Mouse (Mus musculus) midbrain, embryonic 14.5 days (tissue): ENCODE results near the gene Otof. TPM values are rescaled to one million over a fixed set of nuclear protein-coding genes. Genes with fewer than 3 reads are reported as not detected.
A peak's percentile ranks its signal among the peaks of the same experiment; 100 is the strongest.

Source experiments
- ATAC-seq: fragments of 200-750 bp; cut with Nextera tagmentation; 2 replicates; pipeline ENCODE4 v1.8.0; 2017; ENCODE audit warnings: moderate number of reproducible peaks, moderate library complexity; ENCODE audit not compliant: low FRiP score, low TSS enrichment
- DNase-seq: peaks from one replicate; pipeline ENCODE4 v3.0.0-alpha.2; 2015
- H3K27ac ChIP-seq: fragments of 300-500 bp; sonication (generic); replicated peaks from 2 replicates; pipeline ENCODE4 v1.5.1; 2014; ENCODE audit warnings: mild to moderate bottlenecking, low read depth, low read length, moderate library complexity
- H3K27me3 ChIP-seq: fragments of 300-500 bp; sonication (generic); 2 replicates; pipeline ENCODE4 v1.6.1; 2014; ENCODE audit warnings: low read length, control low read depth, mixed read lengths; ENCODE audit not compliant: control insufficient read depth, insufficient read depth
- H3K36me3 ChIP-seq: fragments of 300-500 bp; sonication (generic); 2 replicates; pipeline ENCODE4 v1.6.1; 2014; ENCODE audit warnings: low read length, control low read depth; ENCODE audit not compliant: control insufficient read depth, insufficient read depth
- H3K4me1 ChIP-seq: fragments of 300-500 bp; sonication (generic); 2 replicates; pipeline ENCODE4 v1.6.1; 2014; ENCODE audit warnings: mild to moderate bottlenecking, antibody characterized with exemption, low read length, control low read depth; ENCODE audit not compliant: control insufficient read depth, insufficient read depth
- H3K4me2 ChIP-seq: fragments of 300-500 bp; sonication (generic); 2 replicates; pipeline ENCODE4 v1.6.1; 2014; ENCODE audit warnings: mild to moderate bottlenecking, low read length, moderate library complexity
- H3K4me3 ChIP-seq: fragments of 300-500 bp; sonication (generic); replicated peaks from 2 replicates; pipeline ENCODE4 v1.5.1; 2014; ENCODE audit warnings: low read depth, low read length
- H3K9ac ChIP-seq: fragments of 300-500 bp; sonication (generic); replicated peaks from 2 replicates; pipeline ENCODE4 v1.6.1; 2014; ENCODE audit warnings: mild to moderate bottlenecking, low read length, moderate library complexity
- H3K9me3 ChIP-seq: fragments of 300-500 bp; sonication (generic); 2 replicates; pipeline ENCODE4 v1.6.1; 2016; ENCODE audit warnings: low read length, control low read depth, mixed read lengths; ENCODE audit not compliant: control insufficient read depth
- WGBS: fragments of 180-500 bp; shearing (Covaris S2); extraction: QIAGEN DNeasy Blood & Tissue Kit; methylation state at CpG from one replicate; pipeline ENCODE4 v1.1.7; 2014; 5-methylcytosine and 5-hydroxymethylcytosine counted together
- polyA plus RNA-seq: library from polyadenylated mRNA; unstranded; fragments of >200 nt; fragmentation: Nextera tagmentation; extraction: Ambion mirVana; gene quantifications from 2 replicates; pipeline ENCODE4 v1.2.1, GENCODE M21; 2014

The Otof gene
- polyA plus RNA-seq, 1 experiment from 2014 or later, result 2.7 TPM

DNA sequence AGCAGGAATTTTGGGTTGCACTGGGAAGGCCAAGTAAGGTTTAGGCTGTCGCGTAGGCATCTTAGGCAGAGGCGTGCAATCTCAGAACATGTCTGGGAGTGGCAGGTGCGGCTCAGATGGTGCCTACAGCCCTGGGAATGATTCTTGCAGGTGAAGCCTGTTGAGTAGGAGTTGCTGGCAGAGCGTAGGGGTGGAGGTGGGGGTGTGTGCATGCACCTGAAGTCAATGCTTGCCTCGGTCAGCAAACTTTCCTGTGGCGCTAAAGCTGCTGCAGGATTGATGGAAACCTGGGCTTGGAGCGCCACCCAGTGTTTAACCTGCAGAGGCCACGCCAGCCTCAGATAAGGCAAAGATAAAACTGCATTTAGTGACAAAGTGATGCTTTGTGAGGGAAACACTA lies 118.6 kb downstream of the Otof start:
- Histone ChIP-seq H3K9ac (no peak overlapping the region; the same call in 1 of the 2 replicates), H3K9me3 (no peaks in the 10 kb centered on the region), H3K4me2 (peak overlapping the region; percentile 50), H3K4me1 (no peaks in the 10 kb centered on the region), H3K27me3 (0 out of 2 replicates have a peak, but pooled peaks cover 3% of the 10 kb centered on the region), H3K36me3 (no peaks in the 10 kb centered on the region), H3K27ac (no peak overlapping the region), H3K4me3 (peak overlapping the region; percentile 17)
- WGBS, result 2% methylated on average over 9 of the region's 9 CpGs
- peak; percentile 89 for DNase-seq
- ATAC-seq, result peak; percentile 58; the same call in 1 of the 2 replicates

DNA sequence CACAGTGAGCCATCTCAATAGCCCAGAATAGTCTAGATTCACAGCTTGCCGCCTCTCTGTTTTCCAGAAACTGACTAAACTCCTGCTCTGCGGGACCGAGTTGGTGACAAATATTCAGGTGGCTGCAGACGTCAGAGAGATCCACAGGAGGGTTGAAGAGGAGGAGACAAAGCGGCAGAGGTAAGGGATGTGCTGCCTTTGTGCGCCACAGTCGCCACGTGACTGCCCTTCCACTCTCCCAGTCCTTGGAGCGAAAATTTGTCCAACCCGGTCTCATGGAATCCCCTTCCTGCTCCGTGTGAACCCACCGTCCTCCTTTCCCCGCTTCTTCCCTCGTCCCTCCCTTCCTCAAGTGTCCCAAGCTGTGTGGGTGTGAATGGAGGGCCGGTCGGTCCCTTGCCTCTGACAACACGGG lies 119.1 kb downstream of the Otof start:
- Histone ChIP-seq H3K36me3 (no peaks in the 10 kb centered on the region), H3K4me1 (no peaks in the 10 kb centered on the region), H3K27ac (no peak overlapping the region), H3K9me3 (no peaks in the 10 kb centered on the region), H3K4me2 (peak overlapping the region; percentile 50), H3K9ac (no peak overlapping the region; the same call in 1 of the 2 replicates), H3K4me3 (peak overlapping the region; percentile 17), H3K27me3 (0 out of 2 replicates have a peak, but pooled peaks cover 3% of the 10 kb centered on the region)
- DNase-seq (peak; percentile 18), ATAC-seq (no peak; the same call in 1 of the 2 replicates)
- 4% methylated on average over 17 of the region's 17 CpGs for WGBS

DNA sequence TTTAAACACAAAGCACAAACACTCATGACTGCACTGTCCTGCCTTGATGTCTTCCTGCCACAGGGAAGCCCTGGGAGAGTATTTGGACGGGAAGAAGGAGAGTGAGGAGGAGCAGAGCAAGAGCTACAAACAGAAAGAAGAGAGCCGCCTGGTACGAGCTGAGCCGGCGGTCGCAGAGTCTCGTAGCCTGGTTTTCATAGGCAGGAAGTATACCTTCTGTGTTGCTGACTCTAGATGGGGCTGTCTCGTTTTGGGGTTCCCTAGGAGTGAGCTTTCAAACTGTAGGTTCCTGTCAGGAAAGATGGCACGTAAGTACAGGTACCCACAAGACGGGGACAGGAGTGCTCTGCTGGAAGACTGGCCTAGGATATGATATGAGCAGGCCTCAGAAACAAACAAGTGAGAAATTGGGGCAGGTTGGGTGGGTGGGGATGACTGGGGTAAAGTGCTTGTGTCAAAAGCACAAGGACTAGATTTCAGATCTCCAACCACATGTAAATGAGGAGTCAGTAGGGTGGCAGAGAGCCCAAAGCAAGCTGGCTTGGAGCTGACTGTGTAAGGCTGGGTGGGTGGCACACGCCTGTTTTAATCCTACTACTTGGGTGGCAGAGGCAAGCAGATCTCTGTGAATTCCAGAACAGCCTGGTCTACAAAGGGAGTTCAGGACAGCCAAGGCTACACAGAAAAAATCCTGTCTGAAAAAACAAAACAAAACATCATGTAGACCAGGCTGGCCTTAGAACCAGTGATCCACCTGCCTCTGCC lies 119.9 kb downstream of the Otof start:
- H3K4me3 ChIP-seq, result no peak overlapping the region

DNA sequence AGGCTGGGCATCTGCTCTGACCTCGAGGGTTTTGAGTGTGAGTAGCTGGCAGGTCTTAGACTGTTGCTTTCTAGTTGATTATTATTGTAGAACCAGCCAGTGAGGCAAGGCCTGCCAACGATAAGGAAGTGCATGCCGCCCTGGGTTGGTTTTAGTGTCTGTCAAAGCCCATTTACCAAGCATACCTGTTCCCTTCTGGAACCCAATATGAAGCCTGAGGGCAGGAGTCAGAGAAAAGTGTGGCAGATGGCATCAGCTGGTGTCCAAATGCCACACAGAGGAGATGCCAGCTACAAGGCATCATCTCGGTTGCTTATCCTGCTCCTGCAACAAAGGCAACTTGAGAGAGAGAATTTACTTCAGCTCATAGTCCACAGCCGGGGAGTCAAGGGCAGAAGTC lies 120.9 kb downstream of the Otof start:
- DNase-seq (no peak), ATAC-seq (no peak)
- H3K27ac ChIP-seq, result no peak overlapping the region
- H3K4me1 ChIP-seq, result no peaks in the 10 kb centered on the region
- H3K27me3 ChIP-seq, result 0 out of 2 replicates have a peak, but pooled peaks cover 3% of the 10 kb centered on the region
- H3K9ac ChIP-seq, result no peak overlapping the region
- H3K9me3 ChIP-seq, result no peaks in the 10 kb centered on the region
- no peaks in the 10 kb centered on the region for H3K36me3 ChIP-seq
- no peak overlapping the region for H3K4me2 ChIP-seq
- H3K4me3 ChIP-seq, result no peak overlapping the region
- 73% methylated on average over 5 of the region's 5 CpGs for WGBS

More for the DNA sequence above, 119.9 kb downstream of the Otof start:
- ATAC-seq, result no peak
- WGBS, result 83% methylated on average over 11 of the region's 11 CpGs
- DNase-seq, result no peak
- H3K9me3 ChIP-seq, result no peaks in the 10 kb centered on the region
- no peak overlapping the region for H3K27ac ChIP-seq
- no peak overlapping the region for H3K9ac ChIP-seq
- 0 out of 2 replicates have a peak, but pooled peaks cover 3% of the 10 kb centered on the region for H3K27me3 ChIP-seq
- H3K4me2 ChIP-seq, result no peak overlapping the region
- no peaks in the 10 kb centered on the region for H3K4me1 ChIP-seq
- no peaks in the 10 kb centered on the region for H3K36me3 ChIP-seq

Other genes starting within 250 kb of the Otof start
- 36.2 and 47.0 TPM in 2 replicates for gene Selenoi, start 229.4 kb downstream of the Otof start, polyA plus RNA-seq
- gene Drc1, start 180.5 kb downstream of the Otof start, polyA plus RNA-seq, result 3.4 and 4.3 TPM in 2 replicates
- 0.41 and 1.2 TPM in 2 replicates for gene 1700001C02Rik, start 4.1 kb upstream of the Otof start, polyA plus RNA-seq
- gene Cib4, start 83.9 kb upstream of the Otof start, polyA plus RNA-seq, result not detected in 2 replicates
- gene Kcnk3, start 126.2 kb upstream of the Otof start, polyA plus RNA-seq, result 4.7 and 6.6 TPM in 2 replicates
- gene Slc35f6, start 186.0 kb upstream of the Otof start, polyA plus RNA-seq, result 26.6 and 33.9 TPM in 2 replicates
- 40.0 and 65.3 TPM in 2 replicates for gene Cenpa, start 204.8 kb upstream of the Otof start, polyA plus RNA-seq
- 219 and 240 TPM in 2 replicates for gene Dpysl5, start 249.6 kb upstream of the Otof start, polyA plus RNA-seq